Mouse (Mus musculus): ENCODE results near the gene Clec4b1.
A peak's percentile ranks its signal among the peaks of the same experiment; 100 is the strongest.
"Not testable (repeated sequence)": the region's sequence is repeated elsewhere in the genome, so short reads cannot be mapped to it uniquely, and the experiment has no call there.

The Clec4b1 gene

DNA sequence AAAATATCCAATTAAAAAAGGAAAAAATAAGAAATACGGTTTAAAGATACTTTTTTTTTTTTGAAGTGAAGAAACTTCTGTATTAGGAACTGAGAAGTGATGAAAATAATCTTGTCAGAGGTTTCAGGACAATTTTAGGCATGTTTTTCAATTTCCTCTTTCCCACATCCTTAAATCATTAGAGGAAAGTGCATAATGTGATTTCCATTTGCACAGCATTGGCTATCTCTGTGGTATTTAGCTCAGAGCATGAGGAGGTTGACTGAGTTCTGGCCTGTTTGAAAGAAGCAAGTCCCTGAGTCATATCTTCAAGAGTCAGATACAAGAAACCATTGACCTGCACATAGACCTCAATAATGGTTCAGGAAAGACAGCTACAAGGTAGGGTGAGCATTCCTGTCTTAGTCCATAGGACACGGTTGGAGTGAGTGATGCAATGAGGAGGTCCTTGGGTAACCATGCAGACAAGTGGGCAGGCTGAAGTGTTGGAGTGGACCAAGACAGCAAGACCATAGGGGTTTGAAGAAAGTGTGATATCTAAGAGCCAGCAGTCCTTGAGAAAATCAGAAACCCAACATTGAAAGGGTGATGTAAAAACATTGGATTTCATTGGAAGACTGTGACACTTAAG lies at the start of gene Clec4b1:
TSS of gene Clec4b1 (plus strand) at position 221 of the 631 bp plus-strand sequence.
- DNase-seq, result no peak

- not testable (repeated sequence) for DNase-seq
Observed at GRCm38 (mm10) chr6:123004696-123005095, 45.1 kb upstream of the Clec4b1 start.

GRCm38 (mm10) chr6:123005591-123005990 lies 44.2 kb upstream of the Clec4b1 start:
- DNase-seq, result peak; percentile 3

DNA sequence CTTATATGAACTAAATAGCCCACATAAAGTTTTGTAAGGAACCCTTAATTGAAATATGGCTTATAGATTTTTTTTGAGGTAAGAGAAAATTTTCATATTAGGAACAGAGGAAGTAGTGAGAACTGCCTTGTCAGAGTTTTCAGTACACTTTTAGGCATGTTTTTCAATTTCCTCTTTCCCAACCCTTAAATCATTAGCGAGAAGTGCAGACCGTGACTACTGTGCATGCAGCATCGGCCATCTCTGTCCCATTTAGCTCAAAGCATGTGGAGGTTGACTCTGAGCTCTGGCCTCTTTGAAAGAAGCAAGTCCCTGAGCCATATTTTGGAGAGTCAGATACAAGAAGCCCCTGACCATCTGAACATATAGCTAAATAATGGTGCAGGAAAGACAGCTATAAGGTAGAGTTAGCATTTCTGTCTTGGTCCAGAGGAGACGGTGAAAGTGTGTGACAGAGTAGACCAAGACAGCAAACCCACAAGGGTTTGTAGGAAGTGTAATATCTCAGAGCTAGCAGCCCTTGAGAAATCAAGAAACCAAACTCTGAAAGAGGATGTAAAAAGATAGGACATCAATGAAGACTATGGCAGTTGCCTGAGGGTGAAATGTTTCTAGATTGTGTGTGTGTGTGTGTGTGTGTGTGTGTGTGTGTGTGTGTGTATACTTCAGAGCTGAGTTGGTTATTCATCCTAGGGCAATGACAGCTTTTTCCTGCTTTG lies 45.5 kb downstream of the Clec4b1 start:
- DNase-seq, result no peak

- DNase-seq, result not testable (repeated sequence)
Observed at GRCm38 (mm10) chr6:123106128-123106527, 56.4 kb downstream of the Clec4b1 start, which contains the start of gene Clec4a2. Gene Clec4a2, plus strand, starts transcription at chr6:123106428.
